Mouse (Mus musculus) MEL (cell line): ENCODE data around the gene Naa38. TPM values are rescaled to one million over a fixed set of nuclear protein-coding genes. Genes with fewer than 3 reads are reported as not detected.

Source experiments
- DNase-seq: peaks from one replicate; pipeline ENCODE4 v3.0.0; 2011; ENCODE audit warnings: low read depth, low spot score
- H3K27ac ChIP-seq: 2 replicates; pipeline ENCODE4 v1.5.1; 2012; ENCODE audit warnings: low read depth, mild to moderate bottlenecking, control low read depth, low read length, moderate library complexity; ENCODE audit not compliant: control insufficient read depth
- H3K27me3 ChIP-seq, 2 experiments: fragments of 150-350 bp in 1 of 2; sonication (generic) in 1 of 2; 2 replicates each; pipeline ENCODE4 v1.6.1; 2012; ENCODE audit warnings: low read length in 2 of 2, mild to moderate bottlenecking in 2 of 2, improper control_type of control experiment in 1 of 2, moderate library complexity in 1 of 2; ENCODE audit not compliant: insufficient read depth in 2 of 2, control insufficient read depth in 1 of 2
- H3K36me3 ChIP-seq, 2 experiments: 2 replicates each; pipeline ENCODE4 v1.6.1; 2012 to 2014; ENCODE audit warnings: low read length in 2 of 2, improper control_type of control experiment in 1 of 2, inconsistent platforms in 1 of 2, mild to moderate bottlenecking in 1 of 2; ENCODE audit not compliant: insufficient read depth in 2 of 2, control insufficient read depth in 1 of 2
- H3K4me1 ChIP-seq, 2 experiments: fragments of 150-350 bp in 1 of 2; sonication (generic) in 1 of 2; 2 replicates each; pipeline ENCODE4 v1.6.1; 2012; ENCODE audit warnings: low read length in 2 of 2, improper control_type of control experiment in 1 of 2, mild to moderate bottlenecking in 1 of 2; ENCODE audit not compliant: insufficient read depth in 2 of 2, control insufficient read depth in 1 of 2
- H3K4me3 ChIP-seq, 2 experiments: fragments of 150-350 bp in 1 of 2; sonication (generic) in 1 of 2; 2 replicates each; pipeline ENCODE4 v1.5.1; 2012; ENCODE audit warnings: low read depth in 2 of 2, low read length in 2 of 2, mild to moderate bottlenecking in 2 of 2, moderate library complexity in 2 of 2, control low read depth in 1 of 2, improper control_type of control experiment in 1 of 2; ENCODE audit not compliant: control insufficient read depth in 1 of 2, insufficient read depth in 1 of 2
- H3K79me2 ChIP-seq: 2 replicates; pipeline ENCODE4 v1.6.1; 2012; ENCODE audit warnings: mild to moderate bottlenecking, low read length, moderate library complexity; ENCODE audit not compliant: control insufficient read depth, poor library complexity, insufficient read depth
- H3K9ac ChIP-seq: 2 replicates; pipeline ENCODE4 v1.6.1; 2012; ENCODE audit warnings: low read depth, mild to moderate bottlenecking, control low read depth, low read length, moderate library complexity; ENCODE audit not compliant: control insufficient read depth, poor library complexity, severe bottlenecking
- H3K9me3 ChIP-seq: fragments of 150-350 bp; sonication (generic); replicated peaks from 2 replicates; pipeline ENCODE4 v1.6.1; 2012; ENCODE audit warnings: mild to moderate bottlenecking, low read length, improper control_type of control experiment, moderate library complexity; ENCODE audit not compliant: insufficient read depth
- BHLHE40 ChIP-seq: IDR thresholded peaks from 2 replicates; pipeline ENCODE4 v1.6.1; 2012; ENCODE audit warnings: low read depth, mild to moderate bottlenecking, inconsistent platforms, low read length, improper control_type of control experiment, borderline replicate concordance
- CHD1 ChIP-seq: IDR thresholded peaks from 2 replicates; pipeline ENCODE4 v1.6.1; 2012; ENCODE audit warnings: low read depth, mild to moderate bottlenecking, inconsistent platforms, low read length, improper control_type of control experiment
- CTCF ChIP-seq, 3 experiments: IDR thresholded peaks in 2 of 3; conservative IDR thresholded peaks in 1 of 3; 2 replicates each; pipeline ENCODE4 v1.5.1; 2011 to 2012; ENCODE audit warnings: low read length in 3 of 3, low read depth in 2 of 3, mild to moderate bottlenecking in 2 of 3, improper control_type of control experiment in 1 of 3, inconsistent platforms in 1 of 3, mixed read lengths in 1 of 3, moderate library complexity in 1 of 3; ENCODE audit not compliant: control insufficient read depth in 1 of 3, insufficient read depth in 1 of 3, poor library complexity in 1 of 3, severe bottlenecking in 1 of 3
- EP300 ChIP-seq, 2 experiments: IDR thresholded peaks; 2 replicates each; pipeline ENCODE4 v1.6.1; 2011; ENCODE audit warnings: improper control_type of control experiment in 2 of 2, low read length in 2 of 2, low read depth in 1 of 2, mild to moderate bottlenecking in 1 of 2
- ETS1 ChIP-seq: IDR thresholded peaks from 2 replicates; pipeline ENCODE4 v1.6.1; 2012; ENCODE audit warnings: low read depth, mild to moderate bottlenecking, inconsistent platforms, low read length, improper control_type of control experiment, moderate library complexity
- GATA1 ChIP-seq: IDR thresholded peaks from 2 replicates; pipeline ENCODE4 v1.6.1; 2011; ENCODE audit warnings: low read depth, low read length, improper control_type of control experiment
- HCFC1 ChIP-seq: IDR thresholded peaks from 2 replicates; pipeline ENCODE4 v1.6.1; 2012; ENCODE audit warnings: low read depth, mild to moderate bottlenecking, inconsistent platforms, low read length, improper control_type of control experiment, moderate library complexity
- MAZ ChIP-seq: IDR thresholded peaks from 2 replicates; pipeline ENCODE4 v1.6.1; 2012; ENCODE audit warnings: low read depth, mild to moderate bottlenecking, inconsistent platforms, low read length, improper control_type of control experiment
- MXI1 ChIP-seq: IDR thresholded peaks from 2 replicates; pipeline ENCODE4 v1.6.1; 2011; ENCODE audit warnings: mild to moderate bottlenecking, low read depth, low read length, improper control_type of control experiment
- MYB ChIP-seq: IDR thresholded peaks from 2 replicates; pipeline ENCODE4 v1.6.1; 2011; ENCODE audit warnings: mild to moderate bottlenecking, low read depth, low read length, improper control_type of control experiment
- NELFE ChIP-seq: IDR thresholded peaks from 2 replicates; pipeline ENCODE4 v1.6.1; 2011; ENCODE audit warnings: low read depth, low read length, improper control_type of control experiment
- NRF1 ChIP-seq: IDR thresholded peaks from 2 replicates; pipeline ENCODE4 v1.6.1; 2014; ENCODE audit warnings: low read depth, mild to moderate bottlenecking, inconsistent platforms, low read length, improper control_type of control experiment, moderate library complexity; ENCODE audit not compliant: poor library complexity, insufficient read depth, severe bottlenecking
- POLR2AphosphoS2 ChIP-seq: IDR thresholded peaks from 2 replicates; pipeline ENCODE4 v1.6.1; 2011; ENCODE audit warnings: low read length, improper control_type of control experiment
- RCOR1 ChIP-seq: IDR thresholded peaks from 2 replicates; pipeline ENCODE4 v1.6.1; 2012; ENCODE audit warnings: low read depth, mild to moderate bottlenecking, inconsistent platforms, low read length, improper control_type of control experiment
- SIN3A ChIP-seq: IDR thresholded peaks from 2 replicates; pipeline ENCODE4 v1.6.1; 2012; ENCODE audit warnings: low read length, improper control_type of control experiment, inconsistent platforms
- SMC3 ChIP-seq: IDR thresholded peaks from 2 replicates; pipeline ENCODE4 v1.6.1; 2011; ENCODE audit warnings: low read depth, low read length, improper control_type of control experiment
- TAL1 ChIP-seq: IDR thresholded peaks from 2 replicates; pipeline ENCODE4 v1.6.1; 2012; ENCODE audit warnings: mild to moderate bottlenecking, inconsistent platforms, low read length, moderate library complexity, mixed read lengths
- TBP ChIP-seq: IDR thresholded peaks from 2 replicates; pipeline ENCODE4 v1.8.0; 2011; ENCODE audit warnings: low read depth, low read length, improper control_type of control experiment
- TCF12 ChIP-seq: IDR thresholded peaks from 2 replicates; pipeline ENCODE4 v1.6.1; 2014; ENCODE audit warnings: low read depth, mild to moderate bottlenecking, inconsistent platforms, low read length, improper control_type of control experiment, moderate library complexity
- USF1 ChIP-seq: IDR thresholded peaks from 2 replicates; pipeline ENCODE4 v1.6.1; 2014; ENCODE audit warnings: low read depth, mild to moderate bottlenecking, inconsistent platforms, low read length, improper control_type of control experiment, moderate library complexity
- ZC3H11A ChIP-seq: IDR thresholded peaks from 2 replicates; pipeline ENCODE4 v1.6.1; 2012; ENCODE audit warnings: low read depth, mild to moderate bottlenecking, inconsistent platforms, low read length, improper control_type of control experiment
- ZMIZ1 ChIP-seq: IDR thresholded peaks from 2 replicates; pipeline ENCODE4 v1.6.1; 2012; ENCODE audit warnings: low read depth, mild to moderate bottlenecking, inconsistent platforms, low read length, improper control_type of control experiment, moderate library complexity
- ZNF384 ChIP-seq: IDR thresholded peaks from 2 replicates; pipeline ENCODE4 v1.6.1; 2012; ENCODE audit warnings: low read depth, mild to moderate bottlenecking, inconsistent platforms, low read length, improper control_type of control experiment
- polyA plus RNA-seq, 2 experiments: library from polyadenylated mRNA; stranded (reverse) in 1 of 2; unstranded in 1 of 2; fragments of >175 nt in 1 of 2; fragments of >200 nt in 1 of 2; gene quantifications; 2 replicates each; pipeline versions ENCODE4 v1.2.1 to v1.2.4; 2012; ENCODE audit warnings: low replicate concordance in 2 of 2, low read depth in 1 of 2; ENCODE audit not compliant: insufficient read length in 2 of 2, insufficient read depth in 1 of 2, missing spikeins in 1 of 2
- total RNA-seq: library from RNA; depleted of rRNA; stranded (reverse); fragments of 300-350 nt; gene quantifications from 2 replicates; pipeline ENCODE4 v1.2.3, GENCODE M21; 2012

Naa38 gene
- total and polyA plus RNA-seq, 3 experiments, result 173 to 190 TPM; not detected in 1

- Histone ChIP-seq H3K9ac (peak within 1 kb of the TSS; percentile 88), H3K27me3 (no peaks in the 10 kb centered on the region), H3K4me3 (peak within 1 kb of the TSS; percentile 63 to 76), H3K27ac (peak within 1 kb of the TSS; percentile 45), H3K9me3 (no peaks in the 10 kb centered on the region), H3K4me1 (peaks cover 13 to 43% of the 10 kb centered on the region in 2 experiments), H3K36me3 (peaks cover 0 to 26% of the 10 kb centered on the region in 2 experiments; a peak in 2 of 4 replicates), H3K79me2 (peaks cover 15% of the 10 kb centered on the region)
- TF ChIP-seq TBP (0 out of 2 replicates have a peak, but pooled peaks have one; percentile 20), ZMIZ1 (0 out of 2 replicates have a peak, but pooled peaks have one; percentile 28), NRF1 (no peak), BHLHE40 (no peak), GATA1 (no peak), MAZ (peak; percentile 67), SIN3A (peak; percentile 2; the same call in 1 of the 2 replicates), CHD1 (peak; percentile 36; the same call in 1 of the 2 replicates), RCOR1 (peak; percentile 50; the same call in 1 of the 2 replicates), NELFE (0 out of 2 replicates have a peak, but pooled peaks have one; percentile 2)
- peak; percentile 44 for DNase-seq
These were observed 25.9 kb upstream of the Naa38 start, which contains the start of gene Chd3 for GRCm38 (mm10) chr11:69369215-69369989. TSS of gene Chd3 (minus strand) at chr11:69369406.

- peak; percentile 55 for DNase-seq
- H3K79me2 ChIP-seq, result peaks cover 16% of the 10 kb centered on the region
- peak overlapping the region; percentile 23 to 63 for H3K4me3 ChIP-seq
- H3K27ac ChIP-seq, result peak overlapping the region; percentile 67
- no peaks in the 10 kb centered on the region for H3K9me3 ChIP-seq
- TF ChIP-seq TAL1, result no peak
- TF ChIP-seq EP300 (IDR thresholded peaks at IDR 0.05; ENCODE audit: low read depth in 1 of 2, low read length in 2 of 2), result no peak
- TF ChIP-seq MXI1, result 0 out of 2 replicates have a peak, but pooled peaks have one; percentile 8
- TF ChIP-seq CHD1, result peak; percentile 65; the same call in 1 of the 2 replicates
- no peak for TF ChIP-seq CTCF (IDR thresholded peaks at IDR 0.05 in 2 of 3, conservative IDR thresholded peaks at IDR 0.05 in 1 of 3; ENCODE audit: control insufficient read depth in 1 of 3, insufficient read depth in 1 of 3, low read depth in 2 of 3, low read length in 3 of 3, poor library complexity in 1 of 3, severe bottlenecking in 1 of 3)
- TF ChIP-seq RCOR1, result no peak; the same call in 1 of the 2 replicates
- no peak for TF ChIP-seq SMC3
- peak; percentile 23; the same call in 1 of the 2 replicates for TF ChIP-seq HCFC1
- TF ChIP-seq POLR2AphosphoS2, result no peak
- TF ChIP-seq ZNF384, result peak; percentile 97
- no peak for TF ChIP-seq USF1
- no peak for TF ChIP-seq TCF12
- TF ChIP-seq MYB, result no peak
- TF ChIP-seq SIN3A, result peak; percentile 35; the same call in 1 of the 2 replicates
- 0 out of 2 replicates have a peak, but pooled peaks have one; percentile 41 for TF ChIP-seq ETS1
- TF ChIP-seq ZC3H11A, result no peak
- TF ChIP-seq, all 39 proteins: peak for 6
- Histone ChIP-seq H3K36me3 (peaks cover 0 to 26% of the 10 kb centered on the region in 2 experiments; a peak in 2 of 4 replicates), H3K27me3 (no peaks in the 10 kb centered on the region), H3K4me1 (peaks cover 13 to 40% of the 10 kb centered on the region in 2 experiments), H3K9ac (peak overlapping the region; percentile 50)
These were observed 25.1 kb upstream of the Naa38 start for GRCm38 (mm10) chr11:69369990-69370816.
